Mouse (Mus musculus): Measurements from ENCODE around the gene Zswim7. TPM values are rescaled to one million over a fixed set of nuclear protein-coding genes. Genes with fewer than 3 reads are reported as not detected.

The Zswim7 gene
- polyA plus RNA-seq, 1 experiment = 6.9 TPM

DNA sequence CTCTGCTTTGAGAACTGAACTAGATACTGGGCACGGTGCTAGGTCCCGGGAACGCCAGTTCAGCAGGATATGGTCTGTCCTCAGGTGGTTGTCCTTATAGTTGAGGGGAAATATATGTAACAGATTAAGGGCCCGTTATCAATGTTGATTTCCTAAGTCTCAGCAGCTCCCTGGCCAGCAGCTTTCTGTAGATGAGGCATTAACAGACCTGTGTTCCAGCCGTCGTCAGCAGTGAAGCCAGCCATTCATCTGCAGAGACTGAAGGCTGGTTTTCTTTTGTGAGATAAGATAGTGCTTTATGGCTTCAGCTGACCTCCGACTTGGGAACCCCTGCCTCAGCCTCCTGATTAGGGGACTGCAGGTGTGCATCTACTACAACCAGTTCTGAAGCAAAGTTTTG, 17.2 kb downstream of the Zswim7 start:
- H3K4me1 ChIP-seq (ENCODE audit: control insufficient read depth, insufficient read depth, low read length) = 0 out of 2 replicates have a peak, but pooled peaks cover 3% of the 10 kb centered on the region
- WGBS = 64% methylated on average over 7 of the region's 7 CpGs
- DNase-seq = no peak
- no peak overlapping the region for H3K4me3 ChIP-seq (replicated peaks; ENCODE audit: extremely low read depth, low read depth, low read length)
- TF ChIP-seq CTCF (IDR thresholded peaks at IDR 0.05; ENCODE audit: insufficient read depth, low read length) = no peak
- no peak for TF ChIP-seq POLR2A (IDR thresholded peaks at IDR 0.05; ENCODE audit: borderline replicate concordance, extremely low read depth, low read depth, low read length)

DNA sequence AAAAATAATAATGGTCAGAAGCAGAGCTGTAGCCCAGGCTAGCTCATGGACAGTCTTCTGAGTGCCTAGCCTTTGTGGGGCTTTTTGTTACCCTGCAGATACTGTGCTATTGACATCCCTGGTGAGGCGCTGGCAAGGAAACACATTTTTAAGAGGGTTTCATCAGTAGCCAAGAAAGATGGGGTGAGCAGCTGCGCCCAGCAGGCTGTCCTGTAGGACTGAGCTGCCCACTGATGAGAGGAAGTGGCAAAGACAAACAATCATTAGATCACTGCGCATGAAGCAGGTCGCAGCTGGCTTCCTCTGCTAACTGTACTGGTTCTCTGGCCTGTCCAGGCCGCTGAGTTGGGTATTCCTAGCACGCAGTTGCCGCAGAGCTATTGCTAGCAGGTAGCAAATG, 17.6 kb downstream of the Zswim7 start:
- WGBS = 47% methylated on average over 7 of the region's 7 CpGs
- Histone ChIP-seq H3K4me1 (ENCODE audit: control insufficient read depth, insufficient read depth, low read length) (0 out of 2 replicates have a peak, but pooled peaks cover 3% of the 10 kb centered on the region), H3K4me3 (replicated peaks; ENCODE audit: extremely low read depth, low read depth, low read length) (no peak overlapping the region)
- TF ChIP-seq CTCF (IDR thresholded peaks at IDR 0.05; ENCODE audit: insufficient read depth, low read length) (no peak), POLR2A (IDR thresholded peaks at IDR 0.05; ENCODE audit: borderline replicate concordance, extremely low read depth, low read depth, low read length) (no peak)
- no peak for DNase-seq

DNA sequence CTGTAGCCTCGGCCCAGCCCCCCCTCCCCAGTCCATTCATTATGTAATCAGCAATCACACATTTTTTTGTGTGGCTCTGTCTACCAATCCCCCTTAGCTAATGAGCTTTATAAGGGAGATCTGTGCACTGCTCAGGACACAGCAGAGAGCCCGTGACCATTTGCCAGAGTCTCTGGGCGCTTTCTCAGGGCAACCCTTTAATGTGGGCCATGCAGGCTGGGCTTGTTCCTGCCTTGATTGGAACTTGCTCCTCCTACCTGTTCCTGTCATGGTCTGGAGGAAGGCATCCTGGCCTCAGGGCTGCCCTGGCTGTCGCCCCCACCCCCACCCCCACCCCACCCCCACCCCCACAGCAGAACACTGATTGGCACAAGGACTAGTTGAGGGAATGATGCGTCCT, 22.0 kb downstream of the Zswim7 start:
- TF ChIP-seq CTCF (IDR thresholded peaks at IDR 0.05; ENCODE audit: insufficient read depth, low read length) (no peak), POLR2A (IDR thresholded peaks at IDR 0.05; ENCODE audit: borderline replicate concordance, extremely low read depth, low read depth, low read length) (no peak)
- WGBS = 58% methylated on average over 5 of the region's 5 CpGs
- H3K4me3 ChIP-seq (replicated peaks; ENCODE audit: extremely low read depth, low read depth, low read length) = no peak overlapping the region
- DNase-seq = no peak
- H3K4me1 ChIP-seq (ENCODE audit: control insufficient read depth, insufficient read depth, low read length) = 0 out of 2 replicates have a peak, but pooled peaks cover 3% of the 10 kb centered on the region

DNA sequence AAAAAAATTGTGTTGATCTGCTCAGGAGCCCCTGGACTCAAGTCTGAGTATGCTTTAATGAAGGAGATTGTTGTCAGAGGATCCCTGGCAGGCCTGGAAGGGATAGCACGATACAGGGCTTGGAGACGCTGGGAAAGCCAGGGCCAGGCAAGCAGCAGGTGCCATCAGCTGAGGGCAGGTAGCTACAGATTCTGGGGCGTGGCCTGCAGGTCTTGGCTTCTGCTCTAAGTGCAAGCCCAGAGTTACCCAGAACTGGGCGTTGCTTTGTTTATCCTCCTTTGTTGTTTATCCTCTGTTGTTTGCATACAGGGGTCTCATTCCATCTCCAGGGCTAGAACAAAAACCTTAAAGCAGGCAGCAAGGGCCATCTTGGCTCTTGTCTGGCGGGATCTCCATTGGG, 27.8 kb downstream of the Zswim7 start:
- DNase-seq = no peak
- Histone ChIP-seq H3K4me1 (ENCODE audit: control insufficient read depth, insufficient read depth, low read length) (peaks cover 3% of the 10 kb centered on the region; the same call in 1 of the 2 replicates), H3K4me3 (replicated peaks; ENCODE audit: extremely low read depth, low read depth, low read length) (no peak overlapping the region)
- TF ChIP-seq POLR2A (IDR thresholded peaks at IDR 0.05; ENCODE audit: borderline replicate concordance, extremely low read depth, low read depth, low read length) = no peak
- TF ChIP-seq CTCF (IDR thresholded peaks at IDR 0.05; ENCODE audit: insufficient read depth, low read length) = no peak
- 72% methylated on average over 5 of the region's 5 CpGs for WGBS

- TF ChIP-seq CTCF (IDR thresholded peaks at IDR 0.05; ENCODE audit: insufficient read depth, low read length) (no peak), POLR2A (IDR thresholded peaks at IDR 0.05; ENCODE audit: borderline replicate concordance, extremely low read depth, low read depth, low read length) (no peak)
- H3K4me3 ChIP-seq (replicated peaks; ENCODE audit: extremely low read depth, low read depth, low read length) = peak overlapping the region; percentile 6
- H3K4me1 ChIP-seq (ENCODE audit: control insufficient read depth, insufficient read depth, low read length) = peaks cover 3% of the 10 kb centered on the region; the same call in 1 of the 2 replicates
- peak; percentile 42 for DNase-seq
- 38% methylated on average over 11 of the region's 11 CpGs for WGBS
Measured at GRCm38 (mm10) chr11:62251047-62251446, 30.1 kb downstream of the Zswim7 start.

GRCm38 (mm10) chr11:62249266-62250037, 31.7 kb downstream of the Zswim7 start:
- H3K4me1 ChIP-seq (ENCODE audit: control insufficient read depth, insufficient read depth, low read length) = peaks cover 3% of the 10 kb centered on the region; the same call in 1 of the 2 replicates
- no peak for TF ChIP-seq POLR2A (IDR thresholded peaks at IDR 0.05; ENCODE audit: borderline replicate concordance, extremely low read depth, low read depth, low read length)
- no peak for TF ChIP-seq CTCF (IDR thresholded peaks at IDR 0.05; ENCODE audit: insufficient read depth, low read length)
- H3K4me3 ChIP-seq (replicated peaks; ENCODE audit: extremely low read depth, low read depth, low read length) = peak overlapping the region; percentile 71
- peak; percentile 64 for DNase-seq
- WGBS = 5% methylated on average over 35 of the region's 35 CpGs

DNA sequence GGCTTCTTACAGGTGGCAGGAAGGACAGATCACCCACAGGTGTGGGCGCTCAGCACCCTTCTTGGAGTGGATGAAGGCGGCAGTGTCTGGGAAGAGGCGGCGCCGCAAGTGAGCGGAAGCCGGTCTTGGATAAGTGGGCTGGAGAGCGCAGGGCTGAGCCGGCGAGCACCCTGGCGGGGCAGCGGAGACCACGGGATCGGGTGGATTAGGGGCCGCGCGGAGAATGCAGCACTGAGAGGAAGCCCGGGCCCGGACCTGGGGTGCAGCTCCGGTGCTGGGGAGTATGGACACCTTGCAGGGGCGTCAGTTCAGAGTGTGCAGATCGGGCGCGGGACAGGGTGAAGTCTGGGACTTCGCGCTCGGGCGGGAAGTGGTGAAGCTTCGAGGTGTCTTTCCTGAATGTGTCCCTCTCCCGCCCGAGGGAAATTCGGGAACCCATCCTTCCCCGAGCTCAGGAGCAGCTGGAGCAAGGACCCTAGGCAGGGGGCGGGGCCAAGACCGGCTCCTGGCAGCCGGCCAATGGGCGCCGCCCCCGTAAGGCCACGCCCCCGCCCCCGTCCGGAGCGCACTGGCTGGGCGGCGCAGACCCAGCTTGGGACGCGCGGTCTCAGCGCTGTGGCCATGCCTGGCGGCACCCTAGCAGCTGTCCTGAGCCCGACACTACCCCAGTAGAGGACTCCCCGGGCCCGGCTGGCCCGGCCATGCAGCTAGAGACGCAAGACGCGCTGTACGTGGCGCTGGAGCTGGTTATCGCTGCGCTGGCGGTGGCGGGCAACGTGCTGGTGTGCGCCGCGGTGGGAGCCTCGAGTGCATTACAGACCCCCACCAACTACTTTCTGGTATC, 32.6 kb downstream of the Zswim7 start, which contains the start of gene Adora2b:
Adora2b (plus strand) TSS at position 584 of the 844 bp plus-strand sequence.
- Histone ChIP-seq H3K4me1 (ENCODE audit: control insufficient read depth, insufficient read depth, low read length) (peaks cover 3% of the 10 kb centered on the region; the same call in 1 of the 2 replicates), H3K4me3 (replicated peaks; ENCODE audit: extremely low read depth, low read depth, low read length) (peak within 1 kb of the TSS; percentile 71)
- under 1% methylated on average over 68 of the region's 69 CpGs for WGBS
- DNase-seq = peak; percentile 73
- TF ChIP-seq CTCF (IDR thresholded peaks at IDR 0.05; ENCODE audit: insufficient read depth, low read length) (no peak), POLR2A (IDR thresholded peaks at IDR 0.05; ENCODE audit: borderline replicate concordance, extremely low read depth, low read depth, low read length) (peak; percentile 48; the same call in 1 of the 2 replicates)

DNA sequence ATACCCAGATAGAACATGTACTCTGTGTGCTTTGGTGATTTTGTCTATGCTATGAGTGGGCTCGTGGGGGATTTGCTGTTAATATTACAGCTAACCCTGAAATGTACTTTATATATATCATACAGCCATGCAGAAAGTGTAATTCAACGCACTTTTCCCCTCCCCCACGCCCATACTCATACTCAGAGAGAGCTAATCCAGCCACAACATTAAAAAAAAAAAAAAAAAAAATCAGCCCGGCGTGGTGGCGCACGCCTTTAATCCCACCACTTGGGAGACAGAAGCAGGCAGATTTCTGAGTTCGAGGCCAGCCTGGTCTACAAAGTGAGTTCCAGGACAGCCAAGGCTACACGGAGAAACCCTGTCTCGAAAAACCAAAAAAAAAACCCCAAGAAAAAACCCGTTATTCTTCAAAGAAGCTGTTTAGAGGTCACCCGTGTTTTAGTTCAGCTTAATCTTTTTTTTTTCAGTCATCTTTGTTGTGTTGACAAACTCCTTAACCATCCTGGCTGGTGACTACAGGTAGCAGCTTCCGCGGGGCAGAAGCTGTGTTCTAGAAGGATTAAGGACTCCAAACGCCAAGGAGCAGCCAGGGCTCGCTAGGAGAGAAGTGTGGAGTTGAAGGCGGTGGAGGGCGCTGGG, 33.3 kb downstream of the Zswim7 start:
- Histone ChIP-seq H3K4me1 (ENCODE audit: control insufficient read depth, insufficient read depth, low read length) (peaks cover 3% of the 10 kb centered on the region; the same call in 1 of the 2 replicates), H3K4me3 (replicated peaks; ENCODE audit: extremely low read depth, low read depth, low read length) (peak overlapping the region; percentile 71)
- TF ChIP-seq CTCF (IDR thresholded peaks at IDR 0.05; ENCODE audit: insufficient read depth, low read length) (no peak), POLR2A (IDR thresholded peaks at IDR 0.05; ENCODE audit: borderline replicate concordance, extremely low read depth, low read depth, low read length) (no peak)
- DNase-seq = no peak
- 30% methylated on average over 18 of the region's 18 CpGs for WGBS

DNA sequence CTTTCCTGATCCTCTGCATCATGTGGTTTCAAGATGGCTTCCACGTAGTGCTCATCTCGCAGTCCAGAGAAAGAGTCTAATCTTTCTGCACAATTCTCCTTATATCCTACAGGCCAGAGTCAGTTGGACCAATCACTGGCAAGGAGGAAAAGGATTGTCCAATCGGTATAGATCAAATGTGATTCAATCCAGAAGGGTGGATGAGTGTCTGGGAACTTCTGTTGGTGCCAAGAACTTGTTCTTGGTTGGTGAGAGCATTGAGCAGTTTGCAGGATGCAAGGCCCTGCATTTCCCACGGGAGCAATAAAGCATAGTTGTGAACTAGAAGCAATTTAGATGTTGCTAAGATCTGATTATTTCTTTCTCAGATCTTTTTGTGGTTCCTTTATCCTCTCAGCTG, 36.7 kb downstream of the Zswim7 start:
- DNase-seq = no peak
- TF ChIP-seq POLR2A (IDR thresholded peaks at IDR 0.05; ENCODE audit: borderline replicate concordance, extremely low read depth, low read depth, low read length) (no peak), CTCF (IDR thresholded peaks at IDR 0.05; ENCODE audit: insufficient read depth, low read length) (no peak)
- 86% methylated on average over 4 of the region's 4 CpGs for WGBS
- Histone ChIP-seq H3K4me3 (replicated peaks; ENCODE audit: extremely low read depth, low read depth, low read length) (no peak overlapping the region), H3K4me1 (ENCODE audit: control insufficient read depth, insufficient read depth, low read length) (peaks cover 3% of the 10 kb centered on the region; the same call in 1 of the 2 replicates)
